Mouse (Mus musculus): ENCODE measurements at regions not wholly inside any gene's neighbourhood (a gene's known extent, or its start where the extent isn't known, plus 50 kb on each side); places are given as distances from the start of the nearest gene placed in this dataset.

GRCm38 (mm10) chr15:13283106-13283505 is 109.6 kb upstream of the Cdh6 start:
- no peak for ATAC-seq
- 74% methylated on average over 5 of the region's 5 CpGs for WGBS
- no peak overlapping the region for H3K9ac ChIP-seq (ENCODE audit: low read depth, low read length)
- H3K4me3 ChIP-seq (ENCODE audit: low read depth, low read length): no peak overlapping the region
- no peak for TF ChIP-seq CTCF (IDR thresholded peaks at IDR 0.05; ENCODE audit: low read depth)
- H3K9me3 ChIP-seq (ENCODE audit: control insufficient read depth): no peaks in the 10 kb centered on the region
- no peaks in the 10 kb centered on the region for H3K27me3 ChIP-seq (replicated peaks; ENCODE audit: control insufficient read depth, insufficient read depth, low read length)
- H3K4me2 ChIP-seq (replicated peaks; ENCODE audit: low read depth): no peak overlapping the region
- H3K36me3 ChIP-seq (ENCODE audit: control insufficient read depth, insufficient read depth): no peaks in the 10 kb centered on the region
- no peak overlapping the region for H3K27ac ChIP-seq (ENCODE audit: low read depth, low read length)
- H3K4me1 ChIP-seq (replicated peaks; ENCODE audit: control insufficient read depth, insufficient read depth, low read length): no peaks in the 10 kb centered on the region

DNA sequence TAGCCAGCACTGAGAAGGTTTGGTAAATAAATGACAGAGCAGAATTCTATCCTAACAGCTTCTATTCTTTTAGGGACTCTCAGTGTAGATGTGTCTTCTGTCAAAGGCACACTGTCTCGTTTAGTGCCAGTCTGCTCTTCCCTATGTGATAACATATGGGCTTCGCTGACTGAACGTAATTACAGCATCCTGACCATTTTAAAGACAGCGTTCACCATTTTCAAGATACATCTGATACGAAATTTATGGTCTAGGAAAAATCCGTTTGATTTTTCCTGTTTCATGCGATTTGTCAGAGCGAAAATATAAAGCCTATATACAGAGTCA is 103.4 kb upstream of the Cdh6 start:
- Histone ChIP-seq H3K4me2 (replicated peaks; ENCODE audit: low read depth) (no peak overlapping the region), H3K4me1 (replicated peaks; ENCODE audit: control insufficient read depth, insufficient read depth, low read length) (no peaks in the 10 kb centered on the region), H3K9ac (ENCODE audit: low read depth, low read length) (no peak overlapping the region), H3K27me3 (replicated peaks; ENCODE audit: control insufficient read depth, insufficient read depth, low read length) (no peaks in the 10 kb centered on the region), H3K36me3 (ENCODE audit: control insufficient read depth, insufficient read depth) (no peaks in the 10 kb centered on the region), H3K9me3 (ENCODE audit: control insufficient read depth) (no peaks in the 10 kb centered on the region), H3K27ac (ENCODE audit: low read depth, low read length) (no peak overlapping the region), H3K4me3 (ENCODE audit: low read depth, low read length) (no peak overlapping the region)
- no peak for ATAC-seq
- no peak for TF ChIP-seq CTCF (IDR thresholded peaks at IDR 0.05; ENCODE audit: low read depth)
- WGBS: 83% methylated on average over 8 of the region's 8 CpGs

- no peaks in the 10 kb centered on the region for H3K27me3 ChIP-seq (replicated peaks; ENCODE audit: control insufficient read depth, insufficient read depth, low read length)
- no peaks in the 10 kb centered on the region for H3K9me3 ChIP-seq (ENCODE audit: control insufficient read depth)
- TF ChIP-seq CTCF (IDR thresholded peaks at IDR 0.05; ENCODE audit: low read depth): no peak
- no peaks in the 10 kb centered on the region for H3K4me1 ChIP-seq (replicated peaks; ENCODE audit: control insufficient read depth, insufficient read depth, low read length)
- H3K9ac ChIP-seq (ENCODE audit: low read depth, low read length): no peak overlapping the region
- no peaks in the 10 kb centered on the region for H3K36me3 ChIP-seq (ENCODE audit: control insufficient read depth, insufficient read depth)
- no peak overlapping the region for H3K4me2 ChIP-seq (replicated peaks; ENCODE audit: low read depth)
- no peak for ATAC-seq
- no peak overlapping the region for H3K27ac ChIP-seq (ENCODE audit: low read depth, low read length)
- no peak overlapping the region for H3K4me3 ChIP-seq (ENCODE audit: low read depth, low read length)
- 49% methylated on average over 5 of the region's 5 CpGs for WGBS
These were observed 102.9 kb upstream of the Cdh6 start for GRCm38 (mm10) chr15:13276225-13276908.

GRCm38 (mm10) chr15:13275326-13275725 is 101.9 kb upstream of the Cdh6 start:
- Histone ChIP-seq H3K27me3 (replicated peaks; ENCODE audit: control insufficient read depth, insufficient read depth, low read length) (no peaks in the 10 kb centered on the region), H3K9ac (ENCODE audit: low read depth, low read length) (no peak overlapping the region), H3K27ac (ENCODE audit: low read depth, low read length) (no peak overlapping the region), H3K36me3 (ENCODE audit: control insufficient read depth, insufficient read depth) (no peaks in the 10 kb centered on the region), H3K4me3 (ENCODE audit: low read depth, low read length) (no peak overlapping the region), H3K4me2 (replicated peaks; ENCODE audit: low read depth) (no peak overlapping the region), H3K9me3 (ENCODE audit: control insufficient read depth) (no peaks in the 10 kb centered on the region), H3K4me1 (replicated peaks; ENCODE audit: control insufficient read depth, insufficient read depth, low read length) (no peaks in the 10 kb centered on the region)
- no peak for TF ChIP-seq CTCF (IDR thresholded peaks at IDR 0.05; ENCODE audit: low read depth)
- WGBS: 32% methylated on average over 5 of the region's 5 CpGs
- ATAC-seq: no peak

GRCm38 (mm10) chr15:13274366-13275067 is 101.0 kb upstream of the Cdh6 start:
- Histone ChIP-seq H3K9ac (ENCODE audit: low read depth, low read length) (no peak overlapping the region), H3K36me3 (ENCODE audit: control insufficient read depth, insufficient read depth) (no peaks in the 10 kb centered on the region), H3K27ac (ENCODE audit: low read depth, low read length) (no peak overlapping the region), H3K27me3 (replicated peaks; ENCODE audit: control insufficient read depth, insufficient read depth, low read length) (no peaks in the 10 kb centered on the region), H3K4me1 (replicated peaks; ENCODE audit: control insufficient read depth, insufficient read depth, low read length) (no peaks in the 10 kb centered on the region), H3K9me3 (ENCODE audit: control insufficient read depth) (no peaks in the 10 kb centered on the region), H3K4me2 (replicated peaks; ENCODE audit: low read depth) (no peak overlapping the region), H3K4me3 (ENCODE audit: low read depth, low read length) (no peak overlapping the region)
- TF ChIP-seq CTCF (IDR thresholded peaks at IDR 0.05; ENCODE audit: low read depth): no peak
- WGBS: 88% methylated on average over 5 of the region's 5 CpGs
- ATAC-seq: no peak

DNA sequence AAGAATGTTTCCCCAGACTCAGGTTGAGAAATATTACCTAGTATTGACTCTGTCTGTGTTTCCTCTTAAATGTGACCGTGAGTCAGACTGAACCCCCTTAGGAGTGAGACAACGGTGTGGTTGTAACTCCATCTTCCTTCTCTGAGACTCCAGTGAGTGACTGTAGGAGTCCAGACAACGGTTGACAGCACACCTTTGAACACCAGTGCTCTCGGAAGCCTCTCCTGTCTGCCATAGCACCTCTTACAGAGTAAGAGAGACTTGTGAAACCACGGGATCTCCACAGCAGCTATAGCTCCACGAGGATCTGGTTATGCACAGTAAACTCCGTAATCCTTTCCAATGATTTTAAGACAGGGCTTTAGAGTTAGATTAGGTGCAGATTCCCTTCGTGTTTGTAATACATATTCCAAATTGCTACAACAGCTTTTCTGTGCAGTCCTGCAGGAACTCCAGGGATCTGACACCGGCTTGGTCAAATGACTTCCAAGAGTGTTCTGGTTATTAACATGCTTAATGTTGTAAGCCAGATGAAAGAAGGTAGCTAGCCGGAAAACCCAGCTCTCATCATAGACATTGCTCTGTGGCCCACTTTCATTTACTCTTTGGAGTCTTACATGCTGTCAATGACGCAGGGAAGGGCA is 72.7 kb upstream of the Cdh6 start:
- H3K9ac ChIP-seq (ENCODE audit: low read depth, low read length): no peak overlapping the region
- no peak overlapping the region for H3K27ac ChIP-seq (ENCODE audit: low read depth, low read length)
- no peak overlapping the region for H3K4me3 ChIP-seq (ENCODE audit: low read depth, low read length)
- H3K36me3 ChIP-seq (ENCODE audit: control insufficient read depth, insufficient read depth): no peaks in the 10 kb centered on the region
- no peak overlapping the region for H3K4me2 ChIP-seq (replicated peaks; ENCODE audit: low read depth)
- WGBS: 82% methylated on average over 11 of the region's 11 CpGs
- no peak for TF ChIP-seq CTCF (IDR thresholded peaks at IDR 0.05; ENCODE audit: low read depth)
- H3K9me3 ChIP-seq (ENCODE audit: control insufficient read depth): no peaks in the 10 kb centered on the region
- no peaks in the 10 kb centered on the region for H3K4me1 ChIP-seq (replicated peaks; ENCODE audit: control insufficient read depth, insufficient read depth, low read length)
- ATAC-seq: no peak
- no peaks in the 10 kb centered on the region for H3K27me3 ChIP-seq (replicated peaks; ENCODE audit: control insufficient read depth, insufficient read depth, low read length)
